Mouse (Mus musculus) heart, adult 2 months (tissue): Measurements from ENCODE around the gene Tekt4.

ENCODE experiments used
- CTCF ChIP-seq: fragments of 200-600 bp; IDR thresholded peaks from 2 replicates; pipeline ENCODE4 v1.8.1; 2022; ENCODE audit warnings: antibody characterized with exemption, mild to moderate bottlenecking, moderate library complexity
- EP300 ChIP-seq: fragments of 200-500 bp; IDR thresholded peaks from 2 replicates; pipeline ENCODE4 v1.6.1; 2011; ENCODE audit warnings: low read depth, low read length, control low read depth; ENCODE audit not compliant: insufficient read depth
- POLR2A ChIP-seq: fragments of 200-500 bp; IDR thresholded peaks from 2 replicates; pipeline ENCODE4 v1.6.1; 2011; ENCODE audit warnings: mild to moderate bottlenecking, low read depth, low read length, control low read depth; ENCODE audit not compliant: insufficient read depth

GRCm38 (mm10) chr17:25416219-25416618 is 38.2 kb upstream of the Tekt4 start:
- TF ChIP-seq CTCF: no peak
- no peak for TF ChIP-seq EP300
- no peak for TF ChIP-seq POLR2A
